Mouse (Mus musculus) neural tube, embryonic 10.5 days (tissue): ENCODE measurements around the gene Alox12.

Source experiments
- DNase-seq: peaks from one replicate; pipeline ENCODE4 v3.0.0-alpha.2; 2017; ENCODE audit warnings: low spot score; ENCODE audit errors: extremely low spot score

The Alox12 gene

DNA sequence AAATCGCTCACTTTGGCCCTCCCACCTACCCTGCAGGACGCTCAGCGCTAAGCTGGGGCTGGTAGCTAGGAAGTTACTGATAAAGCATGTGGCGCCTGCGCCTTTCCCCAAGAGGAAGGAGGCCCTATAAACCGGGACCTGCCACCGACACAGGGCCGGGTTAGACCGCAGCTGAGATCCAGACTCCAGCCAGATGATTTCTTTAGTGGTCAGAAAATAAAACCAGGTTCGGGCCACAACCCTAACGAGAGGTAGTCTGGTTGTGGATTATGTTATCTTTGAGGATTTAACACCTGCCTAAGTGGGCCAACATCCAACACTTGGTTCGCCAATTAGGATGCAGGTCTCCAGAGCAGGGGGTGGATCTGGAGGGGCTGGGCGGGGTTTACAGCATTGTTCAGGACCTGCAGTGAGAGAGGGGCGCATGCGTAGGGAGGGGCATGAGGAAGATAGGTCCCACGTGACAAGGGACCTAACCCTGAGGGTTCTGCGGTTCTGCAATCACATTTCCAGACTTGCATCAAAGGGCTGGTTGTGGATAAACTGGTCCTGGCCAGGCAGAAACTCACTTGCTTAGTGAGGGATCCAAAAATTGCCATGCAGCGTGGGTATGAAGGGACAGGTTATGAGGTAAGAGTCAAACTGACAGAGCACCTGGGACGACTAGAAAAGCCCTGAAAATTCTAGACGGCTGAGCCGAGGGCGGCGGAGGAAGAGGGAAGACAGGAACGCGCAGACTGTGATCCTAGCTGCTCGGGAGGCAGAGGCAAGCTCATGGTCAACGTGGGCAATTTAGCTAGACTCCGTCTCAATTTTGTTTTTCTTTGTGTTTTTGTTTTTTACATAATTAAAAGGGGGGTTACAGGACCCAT is 34.2 kb downstream of the Alox12 start, which contains the start of gene Slc16a13:
Gene Slc16a13 (minus strand): TSS at position 334 of the 872 bp plus-strand sequence.
- DNase-seq: peak; percentile 92

DNA sequence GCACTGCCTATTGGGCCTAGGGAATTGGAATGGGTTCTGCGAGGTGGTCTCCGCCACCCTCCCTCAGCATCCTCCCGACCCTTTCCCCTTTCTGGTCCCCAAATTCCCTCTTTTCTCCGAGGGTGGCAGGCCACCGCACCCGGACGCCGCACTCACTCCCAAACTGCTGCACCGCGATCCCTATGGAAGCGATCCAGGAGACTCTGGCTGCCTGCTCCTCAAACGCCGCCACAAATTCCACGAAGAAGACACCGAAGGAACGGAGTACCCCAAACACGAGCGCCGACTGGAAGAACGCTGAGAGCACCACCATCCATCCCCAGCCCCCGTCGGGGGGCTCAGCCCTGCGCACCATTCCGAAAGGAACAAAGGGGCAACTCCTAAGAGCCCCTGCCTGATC is 34.8 kb downstream of the Alox12 start:
- no peak for DNase-seq

DNA sequence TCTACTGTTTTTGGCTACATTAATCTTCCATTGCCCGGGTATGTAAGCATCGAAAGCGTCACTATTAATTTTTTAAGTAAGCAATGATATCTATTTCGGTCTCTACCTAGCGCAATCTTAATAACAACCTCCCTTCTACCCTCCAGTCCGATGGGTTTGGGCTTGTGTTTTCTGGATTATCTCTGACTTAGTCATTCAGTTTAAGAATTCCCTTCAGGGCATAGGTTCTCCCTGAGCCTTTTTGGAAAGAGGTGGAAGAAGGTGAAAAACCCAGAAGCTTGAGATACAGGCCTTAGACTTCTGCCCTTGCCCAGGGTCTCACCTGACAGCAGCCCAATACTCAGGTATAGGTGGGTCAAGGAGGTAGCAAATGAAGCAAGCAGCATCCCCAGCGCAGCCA is 35.3 kb downstream of the Alox12 start:
- no peak for DNase-seq

DNA sequence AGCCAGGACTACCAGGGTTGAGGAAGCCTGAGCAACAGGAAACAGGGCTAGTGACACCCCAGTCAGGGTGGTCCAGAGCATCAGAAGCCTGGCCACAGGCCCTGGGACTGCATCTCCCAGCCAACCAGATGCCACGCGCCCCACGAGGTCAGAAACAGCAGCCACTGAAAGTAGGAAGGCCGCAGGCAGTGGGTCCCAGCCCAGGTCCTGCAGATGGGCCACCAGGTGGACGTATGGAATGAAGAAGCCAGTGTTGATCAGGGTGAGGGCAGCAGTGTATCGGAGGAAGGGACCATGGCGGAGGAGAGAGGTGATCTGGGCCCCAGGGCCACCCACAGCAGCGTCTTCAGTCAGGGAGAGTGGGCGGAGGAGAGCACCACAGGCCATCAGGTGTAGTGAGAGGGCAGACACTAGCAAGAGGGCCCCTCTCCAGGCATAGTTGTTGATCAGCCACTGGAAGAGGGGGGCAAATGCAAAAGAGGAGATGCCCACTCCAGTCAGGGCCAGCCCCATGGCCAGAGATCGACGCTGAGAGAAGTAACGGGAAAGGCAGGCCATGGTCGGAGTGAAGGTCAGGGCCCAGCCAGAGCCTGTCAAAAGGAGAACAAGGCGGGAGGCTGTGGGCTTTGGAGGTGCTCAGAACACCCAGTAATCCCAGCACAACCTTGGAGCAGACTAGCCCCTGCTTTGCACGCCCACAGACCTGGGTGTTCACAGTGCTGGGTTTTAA is 36.2 kb downstream of the Alox12 start:
- no peak for DNase-seq

DNA sequence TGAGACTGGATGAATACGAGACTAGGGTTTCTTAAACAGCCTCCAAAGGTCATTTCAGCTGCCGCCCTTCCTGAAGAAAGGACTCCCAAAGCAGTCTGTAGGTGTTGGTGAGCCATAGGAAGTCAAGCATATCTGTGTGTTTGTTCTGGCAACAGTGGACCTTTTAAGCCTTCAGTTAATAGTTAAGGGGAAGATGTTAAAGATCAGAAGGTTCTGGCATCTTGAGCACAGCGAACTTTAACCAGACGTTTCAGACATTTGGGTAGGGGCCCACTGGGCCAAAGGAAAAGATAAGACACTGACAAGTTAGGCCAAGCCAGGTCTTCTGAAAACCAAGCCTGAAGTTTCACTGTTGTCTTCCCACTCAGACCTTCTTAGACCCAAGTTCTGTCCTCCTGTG is 37.1 kb downstream of the Alox12 start:
- no peak for DNase-seq

DNA sequence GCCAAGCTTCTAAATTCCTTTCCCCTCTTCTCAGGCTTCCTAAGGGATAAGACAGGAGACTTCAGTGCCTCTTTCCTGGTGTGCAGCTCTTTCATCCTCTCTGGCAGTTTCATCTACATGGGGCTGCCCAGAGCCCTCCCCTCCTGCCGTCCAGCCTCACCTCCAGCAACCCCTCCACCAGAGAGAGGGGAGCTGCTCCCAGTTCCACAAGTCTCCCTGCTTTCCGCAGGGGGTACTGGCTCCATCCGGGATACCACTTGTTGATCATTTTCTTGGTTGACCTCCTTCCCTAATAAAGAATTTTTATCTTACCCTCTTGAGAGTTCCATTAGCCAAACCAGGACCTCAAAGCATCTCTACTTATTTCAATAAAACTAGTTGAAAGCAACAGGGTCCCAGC is 39.0 kb downstream of the Alox12 start:
- DNase-seq: no peak

DNA sequence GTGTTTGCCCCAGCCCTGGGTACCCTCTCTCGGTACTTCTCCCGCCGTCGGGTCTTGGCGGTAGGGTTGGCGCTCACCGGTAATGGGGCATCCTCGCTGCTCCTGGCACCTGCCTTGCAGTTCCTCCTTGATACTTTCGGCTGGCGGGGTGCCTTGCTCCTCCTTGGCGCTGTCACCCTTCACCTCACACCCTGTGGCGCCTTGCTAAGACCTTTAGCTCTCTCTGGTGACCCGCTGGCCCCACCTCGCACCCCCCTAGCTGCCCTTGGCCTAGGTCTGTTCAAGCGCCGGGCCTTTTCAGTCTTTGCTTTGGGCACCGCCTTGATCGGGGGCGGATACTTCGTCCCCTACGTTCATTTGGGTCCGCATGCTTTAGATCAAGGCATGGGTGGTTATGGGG is 39.9 kb downstream of the Alox12 start:
- DNase-seq: peak; percentile 23

DNA sequence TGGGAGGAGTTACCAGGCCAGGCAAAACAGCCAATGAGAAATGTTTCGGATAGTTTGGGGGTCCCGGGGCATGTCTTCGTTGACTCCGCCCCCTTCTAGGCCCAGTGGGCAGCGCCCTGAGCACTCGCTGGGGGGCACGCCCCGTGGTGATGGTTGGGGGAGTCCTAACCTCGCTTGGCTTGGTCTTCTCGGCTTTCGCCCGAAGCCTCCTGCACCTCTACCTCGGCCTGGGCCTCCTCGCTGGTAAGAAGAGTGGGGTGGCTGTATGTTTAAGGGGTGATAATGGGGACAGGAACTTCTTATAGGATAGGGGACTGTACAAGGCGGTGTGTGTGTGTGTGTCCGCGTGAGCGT is 40.3 kb downstream of the Alox12 start:
- DNase-seq: no peak

DNA sequence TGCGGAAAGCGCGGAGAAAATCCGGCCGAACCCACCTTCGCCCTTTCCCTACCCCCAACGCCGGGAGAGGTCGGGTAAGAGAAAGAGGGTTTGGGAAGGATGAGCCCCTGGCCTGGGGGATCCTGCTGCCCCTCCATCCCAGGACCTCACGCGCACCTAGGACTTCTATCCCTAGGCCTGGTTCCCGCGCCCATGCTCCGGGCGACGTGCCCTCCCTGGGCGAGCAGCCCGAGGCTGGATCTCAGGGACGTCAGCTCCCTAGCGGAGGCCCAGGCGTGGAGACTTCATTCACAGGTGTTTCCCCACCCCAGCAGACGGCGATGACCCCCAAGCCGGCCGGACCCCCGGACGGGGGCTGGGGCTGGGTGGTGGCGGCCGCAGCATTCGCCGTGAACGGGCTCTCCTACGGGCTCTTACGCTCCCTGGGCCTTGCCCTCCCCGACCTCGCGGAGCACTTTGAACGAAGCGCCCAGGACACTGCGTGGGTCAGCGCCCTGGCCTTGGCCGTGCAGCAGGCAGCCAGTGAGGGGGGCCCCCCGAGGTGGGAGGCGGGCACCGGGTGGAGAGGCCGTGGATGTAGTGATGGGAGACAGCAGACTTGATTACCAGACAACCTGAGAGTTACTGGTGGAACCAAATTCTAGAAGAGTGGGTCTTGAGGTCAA is 40.8 kb downstream of the Alox12 start:
- DNase-seq: peak; percentile 64

DNA sequence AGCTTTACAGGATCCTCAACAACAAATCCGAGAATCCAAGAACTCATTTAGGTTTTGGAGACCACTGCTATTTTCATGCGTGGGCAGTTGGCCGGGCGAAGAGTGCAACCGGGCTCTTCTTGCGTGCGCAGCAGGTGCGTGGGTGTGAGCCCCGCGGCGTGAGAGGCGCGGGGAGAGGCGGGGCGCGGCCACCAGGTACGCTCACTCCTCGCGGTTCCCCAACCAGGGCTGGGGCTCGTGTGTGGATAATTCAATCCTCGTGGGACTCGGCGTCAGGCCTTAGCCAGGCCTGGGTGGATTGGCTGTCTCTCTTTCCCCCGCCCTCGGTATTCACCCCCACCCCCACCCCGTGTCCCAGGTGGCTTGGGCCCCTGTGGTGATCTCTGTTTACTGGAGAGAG is 41.4 kb downstream of the Alox12 start:
- no peak for DNase-seq

DNA sequence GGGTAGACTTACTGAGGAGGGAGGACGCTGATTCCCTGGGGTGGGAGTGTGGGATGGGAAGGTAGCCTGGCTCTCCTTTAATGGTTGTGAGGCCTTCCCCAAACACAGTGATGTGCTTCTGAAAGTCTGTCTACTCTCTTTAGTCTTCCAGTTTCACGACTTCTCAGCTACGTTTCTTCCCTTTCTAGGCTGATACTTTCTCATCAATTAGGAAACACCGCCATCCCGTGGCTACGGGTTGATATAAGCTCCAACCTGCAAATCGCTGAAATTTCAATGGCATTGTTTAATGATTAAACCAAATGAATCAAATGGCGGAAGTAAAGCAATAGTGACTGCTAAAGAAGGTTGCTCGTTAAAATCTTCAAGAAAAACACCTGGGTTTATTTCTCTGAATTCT is 42.3 kb downstream of the Alox12 start:
- DNase-seq: peak; percentile 51

DNA sequence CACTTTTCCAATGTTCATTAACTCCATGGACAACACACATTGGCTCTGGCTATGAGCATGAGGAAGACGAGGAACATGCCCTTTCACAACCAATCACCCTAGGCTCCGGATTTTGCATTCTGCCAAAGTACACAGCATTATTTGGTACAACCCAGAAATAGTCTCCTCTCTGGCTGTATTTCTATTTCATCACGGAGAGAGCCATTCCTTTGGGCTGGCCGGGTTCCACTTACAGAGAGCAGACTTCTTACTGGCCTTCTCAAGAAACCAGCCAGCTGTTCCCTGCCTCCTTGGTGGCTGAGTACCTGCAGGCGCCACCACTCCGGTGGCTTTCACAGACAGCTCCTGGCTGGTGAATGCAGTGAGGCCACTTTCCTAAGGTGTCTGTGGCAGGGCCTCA is 42.7 kb downstream of the Alox12 start, which contains the start of gene Slc16a11:
Gene Slc16a11 (plus strand): TSS at position 330 of the 400 bp plus-strand sequence.
- no peak for DNase-seq

DNA sequence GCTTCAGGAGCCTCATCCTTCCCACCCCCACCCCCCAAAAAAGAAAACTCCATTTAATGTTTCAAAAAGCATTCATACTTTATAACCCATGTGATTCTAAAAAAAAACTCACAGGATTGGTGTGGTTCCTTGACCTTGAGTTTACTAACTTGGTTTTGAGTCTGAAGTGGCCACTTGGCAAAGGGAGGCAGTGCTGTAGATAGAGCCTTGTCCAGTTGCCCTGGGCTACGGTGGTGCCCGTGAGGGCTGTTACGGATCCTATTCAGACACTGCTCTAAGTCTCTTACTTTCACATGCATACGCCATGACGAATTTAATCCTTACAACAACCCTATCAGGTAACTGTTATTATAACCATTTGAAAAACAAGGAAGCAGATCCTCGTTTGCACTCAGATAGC is 43.2 kb downstream of the Alox12 start:
- no peak for DNase-seq

DNA sequence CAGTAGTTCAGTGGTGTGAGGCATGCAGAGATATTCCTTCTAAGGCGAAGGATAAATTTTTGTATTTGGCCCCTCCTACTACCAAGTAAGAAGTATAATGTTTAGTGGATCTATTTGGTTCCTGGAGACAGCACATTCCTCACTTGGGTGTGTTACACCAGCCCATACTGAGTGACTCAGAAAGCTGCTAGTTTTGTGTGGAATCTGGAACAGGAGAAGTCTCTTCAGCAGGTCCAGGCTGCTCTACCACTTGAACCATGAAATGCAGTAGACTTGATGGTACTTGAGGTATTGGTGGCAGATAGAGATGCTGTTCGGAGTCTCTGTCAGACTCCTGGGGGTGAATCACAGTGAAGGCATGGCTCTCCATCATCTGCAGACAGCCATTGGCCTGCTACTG is 44.5 kb downstream of the Alox12 start:
- no peak for DNase-seq

DNA sequence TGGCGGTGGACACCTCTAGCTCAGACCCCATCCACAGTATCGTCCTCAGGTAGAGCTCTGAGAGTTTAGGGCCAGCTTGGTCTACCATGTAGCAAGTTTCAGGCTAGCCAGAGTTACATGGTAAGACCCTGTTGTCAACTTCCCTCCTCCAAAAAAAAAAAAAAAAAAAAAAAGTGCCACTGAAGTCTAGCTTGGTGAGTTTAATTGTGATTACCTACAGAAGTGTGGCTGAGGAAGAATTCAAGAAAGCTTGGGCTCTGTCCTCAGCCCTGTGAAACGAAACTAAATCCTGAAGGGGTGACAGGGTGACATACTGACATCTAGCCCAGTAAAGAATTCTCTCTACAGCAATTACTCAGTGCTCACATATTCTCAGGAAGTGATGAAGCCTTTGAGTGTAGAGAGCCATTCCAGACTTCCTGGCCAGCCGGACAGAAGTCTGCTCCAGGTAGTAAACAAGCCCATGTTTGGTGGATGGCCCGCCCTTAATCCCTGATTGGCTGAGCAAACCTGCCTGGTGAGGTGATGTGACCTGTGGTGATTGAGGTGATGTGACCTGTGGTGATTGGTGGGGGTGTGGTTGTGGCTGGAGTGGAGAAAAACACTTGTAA is 46.3 kb downstream of the Alox12 start:
- DNase-seq: no peak

DNA sequence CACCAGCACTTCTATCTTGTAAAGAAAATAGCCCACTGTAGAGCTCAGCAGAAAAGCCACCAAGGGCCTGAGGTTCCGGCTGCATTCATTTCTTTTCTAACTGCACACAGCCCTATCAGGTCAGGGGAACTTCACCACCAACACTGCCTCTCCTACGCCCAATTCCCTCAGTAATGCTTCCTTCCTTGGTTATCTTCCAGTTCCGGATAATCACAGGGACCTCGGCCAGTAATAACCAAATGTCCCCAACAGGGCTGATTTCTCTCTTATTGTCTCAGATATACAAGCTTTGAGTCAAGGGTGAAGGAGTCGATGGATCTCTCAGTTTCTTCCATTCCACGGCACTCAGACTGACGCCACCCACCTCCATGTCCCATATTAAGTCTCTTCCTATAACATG is 47.9 kb downstream of the Alox12 start:
- no peak for DNase-seq

DNA sequence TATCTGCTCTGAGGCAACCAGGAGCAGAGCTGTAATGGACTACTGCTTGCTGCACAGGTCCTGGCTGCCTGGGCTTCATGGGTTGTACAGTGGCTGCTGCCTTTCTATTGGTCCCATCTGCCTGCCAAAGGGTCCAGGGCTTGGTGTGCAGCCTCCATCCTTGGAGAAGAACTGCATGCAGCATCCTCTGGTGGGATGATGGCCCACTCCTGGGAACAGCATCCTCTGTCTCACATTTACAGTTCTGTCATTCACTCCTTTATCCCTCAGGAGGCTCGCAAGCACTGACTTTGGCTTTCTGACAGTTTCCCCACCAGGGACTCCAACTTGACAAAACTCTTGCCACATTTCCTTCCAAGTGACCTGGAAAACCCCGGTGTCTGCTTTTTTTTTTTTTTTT is 48.4 kb downstream of the Alox12 start:
- DNase-seq: no peak

DNA sequence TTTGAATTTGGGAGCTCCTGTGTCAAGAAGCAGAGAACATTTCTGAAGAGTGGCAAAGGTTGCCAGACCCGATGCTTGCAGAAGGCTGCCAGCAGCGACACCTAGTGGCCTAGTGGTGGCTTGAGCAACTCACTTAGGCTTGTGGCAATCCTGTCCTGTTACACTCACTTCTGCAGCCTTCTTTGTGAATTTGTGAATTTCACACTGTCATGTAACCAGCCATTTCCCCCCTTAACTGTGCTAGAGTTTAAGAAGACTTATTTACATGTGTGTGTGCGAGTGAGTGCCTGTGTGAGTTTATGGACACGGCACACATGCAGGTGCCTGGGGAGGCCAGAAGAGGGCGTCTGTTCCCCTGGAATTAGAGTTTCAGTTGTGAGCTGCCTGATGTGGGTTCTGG is 53.5 kb downstream of the Alox12 start:
- peak; percentile 82 for DNase-seq

DNA sequence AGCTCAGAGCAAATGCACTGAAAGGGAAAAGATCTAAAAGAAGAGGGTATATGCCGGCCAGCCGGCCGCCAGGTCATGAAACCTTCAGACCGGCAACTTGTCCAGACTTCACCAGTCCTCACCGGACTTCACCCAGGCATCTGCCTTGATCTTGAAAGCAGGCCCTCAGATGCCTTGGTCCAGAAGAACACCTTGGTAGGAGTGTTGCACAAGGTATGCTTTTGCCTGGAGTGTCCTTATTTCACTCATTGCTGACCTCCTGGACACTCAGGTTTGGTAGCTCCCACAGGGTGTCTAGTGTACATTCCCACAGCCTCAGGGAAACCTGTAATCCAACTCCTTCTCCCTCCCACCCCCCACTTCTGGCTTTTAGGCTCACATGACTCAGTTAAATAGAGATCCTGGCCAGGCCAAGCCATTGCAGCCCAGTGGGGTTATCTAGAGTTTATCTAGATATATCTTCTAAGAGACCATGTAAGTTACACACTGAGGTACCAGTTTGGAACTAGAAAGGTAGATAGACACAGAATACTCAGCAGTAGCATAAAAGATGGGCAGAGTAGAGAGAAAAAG is 55.0 kb downstream of the Alox12 start:
- DNase-seq: no peak

DNA sequence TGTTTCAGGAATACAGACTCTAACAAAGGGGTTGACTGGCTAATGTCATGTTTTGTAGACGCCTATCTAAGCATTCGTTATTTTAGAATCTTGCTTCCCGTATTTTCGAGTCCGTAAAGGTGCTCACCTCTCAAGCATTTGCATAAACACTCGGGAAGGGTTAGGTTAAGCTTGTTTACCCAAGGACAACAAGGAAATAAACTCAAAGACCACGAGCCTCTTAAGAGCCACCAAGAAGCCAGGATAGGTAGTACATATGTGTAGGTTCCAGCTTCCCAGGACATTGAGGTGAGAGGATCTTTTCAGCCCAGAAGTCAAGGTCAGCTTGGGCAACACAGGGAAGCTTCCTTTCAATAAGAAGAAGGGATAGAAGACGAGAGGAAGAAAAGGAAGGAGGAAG is 56.0 kb downstream of the Alox12 start:
- DNase-seq: no peak

DNA sequence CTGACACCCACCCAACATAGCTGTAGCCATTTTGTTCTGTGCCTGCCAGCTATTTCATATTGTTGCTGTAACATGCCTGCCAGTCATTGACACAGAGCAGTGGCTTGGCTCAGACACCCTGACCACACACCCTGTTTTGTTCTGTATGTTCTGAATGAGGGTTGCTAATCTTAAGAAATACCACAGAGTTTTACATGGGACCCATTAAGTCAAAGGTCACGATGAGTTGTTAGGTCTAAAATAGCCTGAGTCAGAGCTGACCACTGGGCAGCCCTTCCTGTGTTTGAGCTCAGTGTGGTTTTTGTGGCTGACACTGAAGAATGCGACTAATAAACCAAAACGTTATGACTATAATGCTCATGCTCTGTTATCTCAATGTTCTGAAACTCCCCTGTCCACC is 56.8 kb downstream of the Alox12 start:
- no peak for DNase-seq
